Mouse (Mus musculus) intestine, embryonic 16.5 days (tissue): ENCODE measurements around the gene Dlg5. TPM values are rescaled to one million over a fixed set of nuclear protein-coding genes. Genes with fewer than 3 reads are reported as not detected.

ENCODE experiments used
- ATAC-seq: fragments of 200-750 bp; cut with Nextera tagmentation; 2 replicates; pipeline ENCODE4 v1.8.0; 2017; ENCODE audit warnings: moderate TSS enrichment, moderate library complexity
- H3K27ac ChIP-seq: fragments of 300-500 bp; sonication (generic); 2 replicates; pipeline ENCODE4 v1.5.1; 2014; ENCODE audit warnings: mild to moderate bottlenecking, low read length
- H3K27me3 ChIP-seq: fragments of 300-500 bp; sonication (generic); replicated peaks from 2 replicates; pipeline ENCODE4 v1.6.1; 2014; ENCODE audit warnings: low read length, control low read depth, mixed read lengths; ENCODE audit not compliant: control insufficient read depth, insufficient read depth
- H3K36me3 ChIP-seq: fragments of 300-500 bp; sonication (generic); 2 replicates; pipeline ENCODE4 v1.6.1; 2014; ENCODE audit warnings: low read length, control low read depth; ENCODE audit not compliant: control insufficient read depth, insufficient read depth
- H3K4me1 ChIP-seq: fragments of 300-500 bp; sonication (generic); 2 replicates; pipeline ENCODE4 v1.6.1; 2014; ENCODE audit warnings: low read length, control low read depth, mixed read lengths; ENCODE audit not compliant: control insufficient read depth, insufficient read depth
- H3K4me2 ChIP-seq: fragments of 300-500 bp; sonication (generic); 2 replicates; pipeline ENCODE4 v1.6.1; 2014; ENCODE audit warnings: low read depth, low read length, control low read depth
- H3K4me3 ChIP-seq: fragments of 300-500 bp; sonication (generic); 2 replicates; pipeline ENCODE4 v1.5.1; 2014; ENCODE audit warnings: mild to moderate bottlenecking, low read length
- H3K9ac ChIP-seq: fragments of 300-500 bp; sonication (generic); 2 replicates; pipeline ENCODE4 v1.6.1; 2014; ENCODE audit warnings: low read depth, low read length
- H3K9me3 ChIP-seq: fragments of 300-500 bp; sonication (generic); 2 replicates; pipeline ENCODE4 v1.6.1; 2016; ENCODE audit warnings: low read length, control low read depth; ENCODE audit not compliant: control insufficient read depth
- WGBS: fragments of 180-500 bp; shearing (Covaris S2); extraction: QIAGEN DNeasy Blood & Tissue Kit; methylation state at CpG from one replicate; pipeline ENCODE4 v1.1.7; 2014; 5-methylcytosine and 5-hydroxymethylcytosine counted together
- polyA plus RNA-seq: library from polyadenylated mRNA; unstranded; fragments of >200 nt; fragmentation: Nextera tagmentation; extraction: Ambion mirVana; gene quantifications from 2 replicates; pipeline ENCODE4 v1.2.1, GENCODE M21; 2015

Gene Dlg5
- polyA plus RNA-seq, 1 experiment from 2014 or later: 7.4 TPM

DNA sequence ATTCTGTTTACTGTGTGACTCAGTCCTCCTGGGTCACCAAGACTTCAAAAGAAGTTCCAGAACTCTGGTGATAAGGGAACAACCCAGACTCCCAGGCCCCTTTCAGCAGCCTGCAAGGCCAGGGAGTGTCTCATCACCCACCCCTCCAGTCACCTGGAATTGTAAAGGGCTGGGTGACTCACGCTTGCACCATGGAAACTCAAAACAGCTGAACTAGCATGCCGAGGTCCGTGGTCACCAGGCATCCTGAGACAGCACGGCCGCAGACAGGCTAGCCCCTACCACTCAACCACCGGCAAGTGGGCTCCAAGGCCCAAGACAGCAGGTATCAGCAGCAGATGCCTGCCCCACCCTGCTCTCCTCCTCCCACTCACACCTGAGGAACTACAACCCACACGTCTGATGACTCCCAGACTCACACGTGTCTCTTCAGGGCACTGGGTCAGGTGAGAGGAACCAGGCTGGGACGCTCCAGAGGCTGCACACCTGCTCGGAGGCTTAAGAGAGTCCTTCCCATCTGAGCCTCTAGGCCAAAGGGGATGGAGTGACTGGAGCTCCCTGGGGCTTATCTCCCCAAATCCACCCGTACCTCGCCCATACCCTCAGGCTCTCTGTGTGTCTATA is 38.9 kb downstream of the Dlg5 start:
- no peaks in the 10 kb centered on the region for H3K27me3 ChIP-seq
- no peaks in the 10 kb centered on the region for H3K9me3 ChIP-seq
- WGBS: 38% methylated on average over 12 of the region's 12 CpGs
- peak; percentile 81 for ATAC-seq
- H3K4me2 ChIP-seq: peak overlapping the region; percentile 45
- no peaks in the 10 kb centered on the region for H3K36me3 ChIP-seq
- no peak overlapping the region for H3K27ac ChIP-seq
- H3K9ac ChIP-seq: no peak overlapping the region; the same call in 1 of the 2 replicates
- H3K4me1 ChIP-seq: peaks cover 48% of the 10 kb centered on the region
- no peak overlapping the region for H3K4me3 ChIP-seq

DNA sequence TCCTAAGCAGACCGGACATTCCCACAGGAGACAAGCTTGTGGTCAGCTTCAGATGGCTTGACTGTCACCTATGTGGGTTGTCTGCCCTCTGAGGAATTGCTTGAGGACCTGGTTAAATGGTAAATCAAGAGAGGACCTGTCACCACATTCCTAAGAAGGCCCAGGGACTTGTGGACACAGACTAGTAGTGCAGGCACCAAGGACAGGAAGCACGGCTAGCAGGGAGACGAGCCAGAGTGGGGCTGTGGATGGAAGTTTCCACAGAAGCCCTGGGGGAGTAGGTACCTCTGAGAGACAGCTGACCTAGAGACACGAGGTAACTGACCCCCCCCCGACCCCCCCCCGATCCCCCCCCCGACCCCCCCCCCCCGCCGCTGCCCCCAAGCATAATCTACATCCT is 39.4 kb downstream of the Dlg5 start:
- no peak overlapping the region for H3K4me3 ChIP-seq
- peak; percentile 25; the same call in 1 of the 2 replicates for ATAC-seq
- WGBS: 41% methylated on average over 6 of the region's 9 CpGs
- 0 out of 2 replicates have a peak overlapping the region, but pooled peaks have one; percentile 33 for H3K27ac ChIP-seq
- no peak overlapping the region for H3K4me2 ChIP-seq
- H3K27me3 ChIP-seq: no peaks in the 10 kb centered on the region
- no peaks in the 10 kb centered on the region for H3K9me3 ChIP-seq
- 0 out of 2 replicates have a peak, but pooled peaks cover 2% of the 10 kb centered on the region for H3K36me3 ChIP-seq
- no peak overlapping the region for H3K9ac ChIP-seq
- H3K4me1 ChIP-seq: peaks cover 49% of the 10 kb centered on the region

DNA sequence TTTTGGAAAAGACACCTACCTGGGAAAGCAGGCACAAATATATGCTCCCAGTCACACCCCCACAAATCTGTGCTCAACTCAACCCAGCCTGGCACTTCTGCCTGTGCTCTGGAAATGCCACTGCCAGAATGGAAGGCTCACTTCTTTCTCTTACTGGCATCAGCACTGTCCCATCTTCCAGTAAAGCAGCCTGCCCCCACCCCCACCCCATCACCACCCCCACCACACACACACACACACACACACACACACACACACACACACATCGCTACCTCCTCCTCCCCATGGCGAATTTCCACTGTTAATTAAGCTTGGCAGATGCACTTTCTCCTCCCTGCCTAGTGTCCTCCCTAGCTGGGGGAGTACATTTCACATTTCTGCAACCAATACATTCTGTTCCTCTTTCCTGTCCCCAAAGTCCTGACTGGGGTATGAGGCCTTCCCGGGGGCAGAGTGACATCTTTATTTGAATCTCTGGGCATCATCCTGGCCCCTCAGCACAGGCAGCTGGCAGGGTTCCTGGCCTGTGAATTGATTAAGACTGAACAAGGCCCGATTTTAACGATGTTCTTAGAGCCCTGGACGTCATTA is 40.3 kb downstream of the Dlg5 start:
- H3K9ac ChIP-seq: no peak overlapping the region
- H3K36me3 ChIP-seq: 0 out of 2 replicates have a peak, but pooled peaks cover 4% of the 10 kb centered on the region
- no peak for ATAC-seq
- WGBS: 29% methylated on average over 6 of the region's 6 CpGs
- no peak overlapping the region for H3K4me2 ChIP-seq
- no peaks in the 10 kb centered on the region for H3K27me3 ChIP-seq
- peaks cover 46% of the 10 kb centered on the region for H3K4me1 ChIP-seq
- H3K4me3 ChIP-seq: no peak overlapping the region
- H3K27ac ChIP-seq: no peak overlapping the region
- no peaks in the 10 kb centered on the region for H3K9me3 ChIP-seq

DNA sequence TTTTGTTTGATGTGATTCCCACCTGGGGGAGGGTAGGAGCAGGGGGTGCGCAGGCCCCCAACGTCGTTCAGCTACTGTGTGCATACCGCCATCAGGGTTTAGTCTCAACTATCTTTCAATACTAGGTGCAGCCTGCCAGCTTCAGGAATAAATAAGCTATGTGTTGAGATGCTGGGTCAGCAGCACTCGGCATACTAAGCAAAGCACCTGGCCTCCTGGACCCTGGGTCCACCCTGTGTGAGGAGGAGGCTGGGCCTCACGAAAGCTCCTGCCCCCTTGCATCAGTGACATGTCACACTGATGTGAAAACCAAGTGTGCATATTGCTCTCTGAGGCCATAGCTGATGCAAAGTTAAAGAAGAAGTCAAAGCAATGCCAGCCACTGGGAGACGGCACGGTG is 42.5 kb downstream of the Dlg5 start:
- no peak overlapping the region for H3K4me2 ChIP-seq
- H3K36me3 ChIP-seq: 0 out of 2 replicates have a peak, but pooled peaks cover 4% of the 10 kb centered on the region
- no peak overlapping the region for H3K27ac ChIP-seq
- WGBS: 89% methylated on average over 8 of the region's 8 CpGs
- ATAC-seq: no peak
- H3K9me3 ChIP-seq: no peaks in the 10 kb centered on the region
- H3K4me3 ChIP-seq: no peak overlapping the region
- peaks cover 38% of the 10 kb centered on the region for H3K4me1 ChIP-seq
- no peaks in the 10 kb centered on the region for H3K27me3 ChIP-seq
- H3K9ac ChIP-seq: no peak overlapping the region

DNA sequence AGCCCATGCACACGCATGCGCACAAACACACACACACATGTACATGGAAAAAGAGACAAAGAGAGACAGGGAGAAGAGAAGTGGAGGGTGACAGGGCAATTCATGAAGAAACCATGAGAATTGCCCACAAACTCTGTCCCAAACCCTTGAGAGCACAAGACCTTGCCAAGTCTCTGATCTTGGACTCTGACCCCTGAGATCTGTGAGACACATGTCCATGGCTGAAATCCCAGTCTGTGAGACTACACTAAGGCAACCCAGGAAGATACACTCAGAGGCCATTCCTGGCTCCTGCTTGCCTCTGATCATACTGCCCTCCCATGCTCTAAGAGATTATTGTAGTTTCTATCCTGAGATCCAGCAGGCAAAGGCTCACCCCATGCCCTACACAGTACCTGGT is 44.9 kb downstream of the Dlg5 start:
- Histone ChIP-seq H3K4me2 (no peak overlapping the region), H3K9ac (no peak overlapping the region), H3K27ac (no peak overlapping the region), H3K27me3 (no peaks in the 10 kb centered on the region), H3K9me3 (no peaks in the 10 kb centered on the region), H3K4me3 (no peak overlapping the region), H3K36me3 (0 out of 2 replicates have a peak, but pooled peaks cover 4% of the 10 kb centered on the region), H3K4me1 (peaks cover 17% of the 10 kb centered on the region)
- 93% methylated on average over 2 of the region's 2 CpGs for WGBS
- no peak; the same call in 1 of the 2 replicates for ATAC-seq

DNA sequence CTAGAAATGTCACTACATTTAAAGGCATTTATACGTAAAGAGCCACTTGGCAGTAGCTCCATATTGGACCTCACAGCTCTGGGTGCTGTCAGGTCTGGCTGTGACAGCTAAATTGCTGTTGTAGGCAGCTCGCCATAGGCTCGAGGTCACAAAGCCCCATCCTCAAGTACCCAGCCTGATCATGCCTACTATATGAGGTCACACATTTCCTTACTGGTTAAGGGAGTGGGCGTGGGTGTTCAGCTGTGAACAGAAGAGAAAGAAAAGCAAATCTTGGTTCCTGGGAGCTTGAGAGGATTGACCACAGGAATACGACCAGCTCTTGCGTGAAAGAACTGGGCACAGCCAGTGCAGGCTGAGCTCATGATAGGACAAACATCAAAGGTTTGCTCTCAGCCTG is 46.0 kb downstream of the Dlg5 start:
- Histone ChIP-seq H3K4me1 (peaks cover 11% of the 10 kb centered on the region), H3K27me3 (no peaks in the 10 kb centered on the region), H3K4me2 (no peak overlapping the region), H3K27ac (no peak overlapping the region), H3K36me3 (0 out of 2 replicates have a peak, but pooled peaks cover 4% of the 10 kb centered on the region), H3K9me3 (no peaks in the 10 kb centered on the region), H3K9ac (no peak overlapping the region), H3K4me3 (no peak overlapping the region)
- 73% methylated on average over 6 of the region's 6 CpGs for WGBS
- ATAC-seq: no peak

DNA sequence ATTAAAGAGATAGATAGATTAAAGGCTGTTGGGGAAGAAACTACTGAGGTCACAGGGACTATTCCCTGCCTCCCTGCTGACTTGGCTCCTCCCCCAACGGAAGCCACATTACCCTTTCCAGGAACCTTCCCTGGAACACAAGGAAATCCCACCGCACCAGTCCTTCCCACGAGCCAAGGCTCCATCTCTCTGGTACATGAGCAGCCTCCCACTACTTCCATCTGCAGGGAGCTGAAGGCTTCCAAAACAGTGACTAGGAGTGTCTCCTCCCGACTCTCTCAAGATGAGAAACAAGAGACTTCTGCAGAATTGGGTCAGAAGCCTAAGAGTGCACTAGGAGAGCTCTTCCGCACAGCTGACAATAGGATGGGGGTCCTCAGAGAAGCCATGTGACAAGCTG is 47.9 kb downstream of the Dlg5 start:
- ATAC-seq: no peak
- 0 out of 2 replicates have a peak, but pooled peaks cover 4% of the 10 kb centered on the region for H3K36me3 ChIP-seq
- no peaks in the 10 kb centered on the region for H3K9me3 ChIP-seq
- H3K27ac ChIP-seq: no peak overlapping the region
- H3K4me2 ChIP-seq: no peak overlapping the region
- 85% methylated on average over 5 of the region's 5 CpGs for WGBS
- peaks cover 6% of the 10 kb centered on the region; the same call in 1 of the 2 replicates for H3K4me1 ChIP-seq
- H3K27me3 ChIP-seq: no peaks in the 10 kb centered on the region
- no peak overlapping the region for H3K9ac ChIP-seq
- no peak overlapping the region for H3K4me3 ChIP-seq

DNA sequence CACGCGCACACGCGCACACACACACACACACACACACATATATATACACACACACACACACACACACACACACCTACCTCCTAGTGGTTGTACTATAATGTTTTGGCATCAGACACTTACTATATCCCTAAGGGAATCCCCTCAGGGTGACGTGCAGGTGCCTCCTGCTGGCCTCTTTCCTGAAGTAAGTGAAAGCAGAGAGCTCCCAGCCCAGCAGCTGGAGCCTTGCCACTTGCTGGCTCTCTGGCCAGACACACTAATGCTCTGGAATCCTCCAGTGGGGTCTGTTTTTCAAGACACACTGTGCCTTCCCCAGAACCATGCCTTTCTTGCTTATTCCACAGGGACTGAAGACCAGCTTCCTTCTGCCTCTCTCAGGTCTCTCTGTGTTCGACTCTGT is 48.8 kb downstream of the Dlg5 start:
- Histone ChIP-seq H3K9ac (no peak overlapping the region), H3K4me1 (peaks cover 4% of the 10 kb centered on the region; the same call in 1 of the 2 replicates), H3K27me3 (no peaks in the 10 kb centered on the region), H3K36me3 (0 out of 2 replicates have a peak, but pooled peaks cover 4% of the 10 kb centered on the region), H3K4me3 (no peak overlapping the region), H3K4me2 (no peak overlapping the region), H3K27ac (no peak overlapping the region), H3K9me3 (no peaks in the 10 kb centered on the region)
- 79% methylated on average over 6 of the region's 6 CpGs for WGBS
- ATAC-seq: no peak

DNA sequence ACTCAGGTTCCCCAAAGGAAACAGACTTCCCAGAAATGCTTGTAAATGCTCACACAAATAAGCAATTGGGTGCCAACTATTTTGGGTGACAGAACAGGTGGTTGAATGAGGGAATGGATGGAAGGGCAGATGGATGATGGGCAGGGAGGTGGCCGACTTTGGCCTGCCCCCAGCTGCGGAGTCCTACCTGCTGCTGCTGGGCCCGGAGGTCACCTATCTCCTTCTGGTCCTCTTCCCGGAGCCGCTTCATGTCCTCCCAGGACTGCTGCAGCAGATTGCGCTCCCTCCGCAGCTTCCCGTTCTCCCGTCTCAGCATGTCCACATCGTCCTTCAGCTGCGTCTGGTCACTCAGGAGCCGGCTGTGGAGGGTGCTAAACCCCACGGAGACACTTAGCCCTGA is 55.6 kb downstream of the Dlg5 start:
- Histone ChIP-seq H3K9me3 (no peaks in the 10 kb centered on the region), H3K4me2 (no peak overlapping the region), H3K9ac (no peak overlapping the region), H3K4me3 (no peak overlapping the region), H3K4me1 (peaks cover 8% of the 10 kb centered on the region), H3K36me3 (0 out of 2 replicates have a peak, but pooled peaks cover 4% of the 10 kb centered on the region), H3K27me3 (no peaks in the 10 kb centered on the region), H3K27ac (no peak overlapping the region)
- ATAC-seq: no peak
- 88% methylated on average over 13 of the region's 13 CpGs for WGBS
